Mouse (Mus musculus): ENCODE results near the gene Dnajc25. TPM values are rescaled to one million over a fixed set of nuclear protein-coding genes. Genes with fewer than 3 reads are reported as not detected.

Gene Dnajc25
- polyA plus RNA-seq, 1 experiment from 2014 or later: 7.5 TPM

GRCm38 (mm10) chr4:59015181-59015580 is 20.3 kb downstream of the Dnajc25 start:
- Histone ChIP-seq H3K9ac (ENCODE audit: low read length) (no peak overlapping the region), H3K4me2 (ENCODE audit: low read depth, low read length) (no peak overlapping the region), H3K4me3 (ENCODE audit: low read length) (no peak overlapping the region), H3K9me3 (ENCODE audit: control insufficient read depth, low read length) (no peaks in the 10 kb centered on the region), H3K36me3 (ENCODE audit: control insufficient read depth, insufficient read depth, low read length) (peaks cover 9% of the 10 kb centered on the region), H3K4me1 (replicated peaks; ENCODE audit: control insufficient read depth, insufficient read depth, low read length) (peaks cover 6% of the 10 kb centered on the region; the same call in 1 of the 2 replicates), H3K27ac (ENCODE audit: low read length) (no peak overlapping the region), H3K27me3 (ENCODE audit: control insufficient read depth, insufficient read depth, low read depth, low read length) (no peaks in the 10 kb centered on the region)
- 89% methylated on average over 3 of the region's 3 CpGs for WGBS
- ATAC-seq (ENCODE audit: low read depth): no peak

GRCm38 (mm10) chr4:59016922-59017321 is 22.1 kb downstream of the Dnajc25 start:
- Histone ChIP-seq H3K4me2 (ENCODE audit: low read depth, low read length) (no peak overlapping the region), H3K27me3 (ENCODE audit: control insufficient read depth, insufficient read depth, low read depth, low read length) (no peaks in the 10 kb centered on the region), H3K9me3 (ENCODE audit: control insufficient read depth, low read length) (no peaks in the 10 kb centered on the region), H3K36me3 (ENCODE audit: control insufficient read depth, insufficient read depth, low read length) (peaks cover 13% of the 10 kb centered on the region), H3K9ac (ENCODE audit: low read length) (no peak overlapping the region), H3K4me3 (ENCODE audit: low read length) (no peak overlapping the region), H3K4me1 (replicated peaks; ENCODE audit: control insufficient read depth, insufficient read depth, low read length) (no peaks in the 10 kb centered on the region), H3K27ac (ENCODE audit: low read length) (no peak overlapping the region)
- ATAC-seq (ENCODE audit: low read depth): no peak
- 85% methylated on average over 2 of the region's 2 CpGs for WGBS

- Histone ChIP-seq H3K36me3 (ENCODE audit: control insufficient read depth, insufficient read depth, low read length) (no peaks in the 10 kb centered on the region), H3K27me3 (ENCODE audit: control insufficient read depth, insufficient read depth, low read depth, low read length) (no peaks in the 10 kb centered on the region), H3K4me3 (ENCODE audit: low read length) (peak overlapping the region; percentile 88), H3K4me2 (ENCODE audit: low read depth, low read length) (peak overlapping the region; percentile 76), H3K9ac (ENCODE audit: low read length) (no peak overlapping the region; the same call in 1 of the 2 replicates), H3K4me1 (replicated peaks; ENCODE audit: control insufficient read depth, insufficient read depth, low read length) (peaks cover 3% of the 10 kb centered on the region; the same call in 1 of the 2 replicates), H3K27ac (ENCODE audit: low read length) (no peak overlapping the region), H3K9me3 (ENCODE audit: control insufficient read depth, low read length) (peaks cover 2% of the 10 kb centered on the region; the same call in 1 of the 2 replicates)
- 0 out of 2 replicates have a peak, but pooled peaks have one; percentile 24 for ATAC-seq (ENCODE audit: low read depth)
- WGBS: 77% methylated on average over 10 of the region's 10 CpGs
These were observed 39.6 kb downstream of the Dnajc25 start for GRCm38 (mm10) chr4:59034325-59034917.

- Histone ChIP-seq H3K36me3 (ENCODE audit: control insufficient read depth, insufficient read depth, low read length) (0 out of 2 replicates have a peak, but pooled peaks cover under 1% of the 10 kb centered on the region), H3K4me1 (replicated peaks; ENCODE audit: control insufficient read depth, insufficient read depth, low read length) (peaks cover 3% of the 10 kb centered on the region; the same call in 1 of the 2 replicates), H3K27ac (ENCODE audit: low read length) (peak within 1 kb of the TSS; percentile 72), H3K9ac (ENCODE audit: low read length) (peak within 1 kb of the TSS; percentile 91), H3K27me3 (ENCODE audit: control insufficient read depth, insufficient read depth, low read depth, low read length) (no peaks in the 10 kb centered on the region), H3K4me2 (ENCODE audit: low read depth, low read length) (peak within 1 kb of the TSS; percentile 76), H3K9me3 (ENCODE audit: control insufficient read depth, low read length) (peaks cover 2% of the 10 kb centered on the region; the same call in 1 of the 2 replicates), H3K4me3 (ENCODE audit: low read length) (peak within 1 kb of the TSS; percentile 88)
- 8% methylated on average over 73 of the region's 76 CpGs for WGBS
- ATAC-seq (ENCODE audit: low read depth): peak; percentile 92
These were observed 40.3 kb downstream of the Dnajc25 start, which contains the start of gene Gng10 for GRCm38 (mm10) chr4:59034918-59035785. Gene Gng10 (plus strand): TSS chr4:59035088.

- Histone ChIP-seq H3K9ac (ENCODE audit: low read length) (peak overlapping the region; percentile 91), H3K4me2 (ENCODE audit: low read depth, low read length) (peak overlapping the region; percentile 76), H3K9me3 (ENCODE audit: control insufficient read depth, low read length) (peaks cover 2% of the 10 kb centered on the region; the same call in 1 of the 2 replicates), H3K27me3 (ENCODE audit: control insufficient read depth, insufficient read depth, low read depth, low read length) (no peaks in the 10 kb centered on the region), H3K36me3 (ENCODE audit: control insufficient read depth, insufficient read depth, low read length) (0 out of 2 replicates have a peak, but pooled peaks cover 3% of the 10 kb centered on the region), H3K4me1 (replicated peaks; ENCODE audit: control insufficient read depth, insufficient read depth, low read length) (peaks cover 3% of the 10 kb centered on the region; the same call in 1 of the 2 replicates), H3K4me3 (ENCODE audit: low read length) (peak overlapping the region; percentile 88), H3K27ac (ENCODE audit: low read length) (no peak overlapping the region)
- WGBS: 66% methylated on average over 18 of the region's 18 CpGs
- ATAC-seq (ENCODE audit: low read depth): no peak
These were observed 41.0 kb downstream of the Dnajc25 start for GRCm38 (mm10) chr4:59035786-59036350.

- H3K4me1 ChIP-seq (replicated peaks; ENCODE audit: control insufficient read depth, insufficient read depth, low read length): peaks cover 3% of the 10 kb centered on the region; the same call in 1 of the 2 replicates
- H3K36me3 ChIP-seq (ENCODE audit: control insufficient read depth, insufficient read depth, low read length): 0 out of 2 replicates have a peak, but pooled peaks cover 3% of the 10 kb centered on the region
- WGBS: 44% methylated on average over 13 of the region's 13 CpGs
- H3K27ac ChIP-seq (ENCODE audit: low read length): 0 out of 2 replicates have a peak overlapping the region, but pooled peaks have one; percentile 51
- 0 out of 2 replicates have a peak overlapping the region, but pooled peaks have one; percentile 16 for H3K4me2 ChIP-seq (ENCODE audit: low read depth, low read length)
- H3K9ac ChIP-seq (ENCODE audit: low read length): no peak overlapping the region
- H3K9me3 ChIP-seq (ENCODE audit: control insufficient read depth, low read length): peaks cover 2% of the 10 kb centered on the region; the same call in 1 of the 2 replicates
- H3K27me3 ChIP-seq (ENCODE audit: control insufficient read depth, insufficient read depth, low read depth, low read length): no peaks in the 10 kb centered on the region
- no peak overlapping the region for H3K4me3 ChIP-seq (ENCODE audit: low read length)
- ATAC-seq (ENCODE audit: low read depth): peak; percentile 42; the same call in 1 of the 2 replicates
These were observed 41.7 kb downstream of the Dnajc25 start for GRCm38 (mm10) chr4:59036490-59037127.

- Histone ChIP-seq H3K27ac (ENCODE audit: low read length) (no peak overlapping the region), H3K4me1 (replicated peaks; ENCODE audit: control insufficient read depth, insufficient read depth, low read length) (peaks cover 3% of the 10 kb centered on the region; the same call in 1 of the 2 replicates), H3K4me3 (ENCODE audit: low read length) (no peak overlapping the region), H3K27me3 (ENCODE audit: control insufficient read depth, insufficient read depth, low read depth, low read length) (no peaks in the 10 kb centered on the region), H3K9me3 (ENCODE audit: control insufficient read depth, low read length) (peaks cover 2% of the 10 kb centered on the region; the same call in 1 of the 2 replicates), H3K4me2 (ENCODE audit: low read depth, low read length) (no peak overlapping the region), H3K9ac (ENCODE audit: low read length) (no peak overlapping the region), H3K36me3 (ENCODE audit: control insufficient read depth, insufficient read depth, low read length) (0 out of 2 replicates have a peak, but pooled peaks cover 3% of the 10 kb centered on the region)
- ATAC-seq (ENCODE audit: low read depth): no peak
- 63% methylated on average over 3 of the region's 3 CpGs for WGBS
These were observed 42.7 kb downstream of the Dnajc25 start for GRCm38 (mm10) chr4:59037525-59037924.

GRCm38 (mm10) chr4:59040397-59041287 is 45.8 kb downstream of the Dnajc25 start:
- no peaks in the 10 kb centered on the region for H3K27me3 ChIP-seq (ENCODE audit: control insufficient read depth, insufficient read depth, low read depth, low read length)

More at GRCm38 (mm10) chr4:59040397-59041287, 45.8 kb downstream of the Dnajc25 start:
- Histone ChIP-seq H3K4me2 (ENCODE audit: low read depth, low read length) (no peak overlapping the region), H3K9ac (ENCODE audit: low read length) (no peak overlapping the region), H3K9me3 (ENCODE audit: control insufficient read depth, low read length) (no peaks in the 10 kb centered on the region), H3K36me3 (ENCODE audit: control insufficient read depth, insufficient read depth, low read length) (0 out of 2 replicates have a peak, but pooled peaks cover 3% of the 10 kb centered on the region), H3K27ac (ENCODE audit: low read length) (no peak overlapping the region), H3K4me3 (ENCODE audit: low read length) (no peak overlapping the region), H3K4me1 (replicated peaks; ENCODE audit: control insufficient read depth, insufficient read depth, low read length) (peaks cover 3% of the 10 kb centered on the region; the same call in 1 of the 2 replicates)
- WGBS: 76% methylated on average over 11 of the region's 11 CpGs
- no peak for ATAC-seq (ENCODE audit: low read depth)

All from lung, embryonic 16.5 days (tissue).